Comparison of ENCODE assay signal across 8 mouse cellular contexts in the genomic region with DNA sequence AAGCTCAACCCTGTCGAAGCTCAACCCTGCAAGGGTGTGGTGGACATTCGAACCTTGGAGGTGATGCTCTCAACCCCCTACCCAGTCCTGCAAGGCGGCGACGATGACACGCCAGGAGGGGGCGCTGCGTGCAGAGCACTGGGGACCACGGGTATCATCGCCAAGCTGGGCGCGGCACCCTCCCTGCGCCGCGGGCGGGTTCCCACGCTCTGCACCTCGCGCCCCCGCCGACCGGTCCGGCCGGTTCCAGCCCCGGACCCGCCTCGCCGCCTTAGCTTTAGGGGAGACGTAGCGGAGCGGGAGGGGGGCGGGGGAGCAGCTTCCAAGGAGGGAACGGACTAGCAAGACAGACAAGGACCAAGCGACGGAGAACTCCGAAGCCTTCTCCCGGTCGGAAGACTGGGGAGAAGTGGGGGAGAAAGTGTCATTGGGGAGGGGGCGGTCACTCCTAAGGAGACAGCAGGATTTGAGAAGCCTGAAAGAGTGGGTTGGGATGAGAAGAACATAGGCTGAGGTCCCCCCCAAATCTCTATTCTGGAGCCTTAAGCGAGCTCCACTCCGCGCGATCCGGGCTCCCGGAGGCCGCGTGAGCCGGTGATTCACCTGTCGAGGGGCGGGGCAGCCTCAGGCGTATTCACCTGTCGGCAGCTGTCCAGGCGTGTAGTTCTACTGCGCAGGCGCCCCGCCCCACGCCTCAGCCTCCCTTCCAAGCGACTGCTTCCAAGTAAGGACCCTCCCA. TPM values are rescaled to one million over a fixed set of nuclear protein-coding genes. Genes with fewer than 3 reads are reported as not detected.
A peak's percentile ranks its signal among the peaks of the same experiment; 100 is the strongest.
DNase-seq lines count a peak whose midpoint lies in the region; ATAC-seq and TF ChIP-seq lines count a peak whose summit lies in the region.

No protein-coding gene starts in this region.

- peak; percentile 79 for TF ChIP-seq CTCF in ES-Bruce4 (IDR thresholded peaks at IDR 0.05; ENCODE audit: low read depth, low read length)

- no peaks in the 10 kb centered on the region for H3K27me3 ChIP-seq in ES-Bruce4 (ENCODE audit: control insufficient read depth, insufficient read depth, low read length, poor library complexity, severe bottlenecking)
- no peaks in the 10 kb centered on the region for H3K27me3 ChIP-seq in lung, embryonic 16.5 days (ENCODE audit: control insufficient read depth, insufficient read depth, low read depth, low read length)

- peak overlapping the region; percentile 21; the same call in 1 of the 2 replicates for H3K9ac ChIP-seq in ES-Bruce4 (ENCODE audit: low read depth, poor library complexity, severe bottlenecking)
- peak overlapping the region; percentile 63 for H3K9ac ChIP-seq in lung, embryonic 16.5 days (ENCODE audit: low read length)

- no peaks in the 10 kb centered on the region for H3K36me3 ChIP-seq in ES-Bruce4 (ENCODE audit: control insufficient read depth, insufficient read depth, low read length, poor library complexity, severe bottlenecking)
- H3K36me3 ChIP-seq in lung, embryonic 16.5 days (ENCODE audit: control insufficient read depth, insufficient read depth, low read length), result peaks cover 4% of the 10 kb centered on the region; the same call in 1 of the 2 replicates

- H3K4me3 ChIP-seq in ES-Bruce4 (ENCODE audit: low read depth, low read length), result peak overlapping the region; percentile 64
- H3K4me3 ChIP-seq in lung, embryonic 16.5 days (ENCODE audit: low read length), result peak overlapping the region; percentile 54

- H3K4me1 ChIP-seq in ES-Bruce4 (ENCODE audit: control insufficient read depth, insufficient read depth, low read length), result peaks cover 6% of the 10 kb centered on the region
- peaks cover 26% of the 10 kb centered on the region for H3K4me1 ChIP-seq in lung, embryonic 16.5 days (replicated peaks; ENCODE audit: control insufficient read depth, insufficient read depth, low read length)

- under 1% methylated on average over 58 of the region's 58 CpGs for WGBS in large intestine, adult 2 months
- WGBS in lung, embryonic 16.5 days, result 2% methylated on average over 58 of the region's 58 CpGs

- peak overlapping the region; percentile 87 for H3K4me2 ChIP-seq in lung, embryonic 16.5 days (ENCODE audit: low read depth, low read length)

- DNase-seq in cerebellum, adult 18-20 months, result peak; percentile 49 to 59
- peak; percentile 51 for DNase-seq in forelimb bud, embryonic 11.5 days (ENCODE audit: low read depth, low spot score)
- peak; percentile 84 for DNase-seq in heart, postnatal 4 days
- peak; percentile 60 for DNase-seq in large intestine, adult 2 months (ENCODE audit: low read depth, low spot score)
- peak; percentile 68 for DNase-seq in ovary, postnatal 36 days (ENCODE audit: low spot score)
- peak; percentile 81 to 85 for DNase-seq in urinary bladder, adult 18-20 months (ENCODE audit: low spot score in 2 of 2)

- ATAC-seq in lung, embryonic 16.5 days (ENCODE audit: low read depth), result peak; percentile 64

- TF ChIP-seq EP300 in ES-Bruce4 (IDR thresholded peaks at IDR 0.05; ENCODE audit: insufficient read depth, low read depth, low read length), result peak; percentile 76

- H3K9me3 ChIP-seq in ES-Bruce4 (replicated peaks; ENCODE audit: control insufficient read depth, insufficient read depth, low read length, poor library complexity, severe bottlenecking), result no peaks in the 10 kb centered on the region
- no peaks in the 10 kb centered on the region for H3K9me3 ChIP-seq in lung, embryonic 16.5 days (ENCODE audit: control insufficient read depth, low read length)

- no peak for TF ChIP-seq POLR2A in ES-Bruce4 (IDR thresholded peaks at IDR 0.05; ENCODE audit: insufficient read depth, low read length)

- no peak overlapping the region for H3K27ac ChIP-seq in ES-Bruce4 (ENCODE audit: insufficient read depth, low read length)
- H3K27ac ChIP-seq in lung, embryonic 16.5 days (ENCODE audit: low read length), result peak overlapping the region; percentile 77

RNA-seq across cellular contexts. Expression of a gene that starts 4.4 kb away (rescaled TPM):
- polyA plus RNA-seq in ES-Bruce4 (2011; ENCODE audit: insufficient read depth, insufficient read length, low read depth, missing spikeins), result 75.6 and 83.8 TPM in 2 replicates
- total RNA-seq in heart, postnatal 4 days (2021), result 10 to 100 TPM; 51.5 to 52.3 TPM
- polyA plus RNA-seq in large intestine, adult 2 months (2012; rRNA removed), result 2.5 and 4.9 TPM in 2 replicates
- polyA plus RNA-seq in lung, embryonic 16.5 days (2015; fragmentation: Nextera tagmentation; extraction: Ambion mirVana), result 17.1 and 17.3 TPM in 2 replicates

RNA-seq across cellular contexts. Expression of a gene that starts 27.1 kb away (rescaled TPM):
- 0.76 and 1.3 TPM in 2 replicates for polyA plus RNA-seq in ES-Bruce4 (2011; ENCODE audit: insufficient read depth, insufficient read length, low read depth, missing spikeins)
- total RNA-seq in heart, postnatal 4 days (2021), result under 1 TPM; 0.38 TPM
- 0.74 and 0.75 TPM in 2 replicates for polyA plus RNA-seq in large intestine, adult 2 months (2012; rRNA removed)
- polyA plus RNA-seq in lung, embryonic 16.5 days (2015; fragmentation: Nextera tagmentation; extraction: Ambion mirVana), result 0.21 and 0.24 TPM in 2 replicates
